Mouse (Mus musculus) spleen, embryonic (tissue): ENCODE measurements around the gene Abcb4.
"Not testable (repeated sequence)": the region's sequence is repeated elsewhere in the genome, so short reads cannot be mapped to it uniquely, and the experiment has no call there.

Experiments used
- CTCF ChIA-PET: fragments of 350-600 bp; sonication (Branson Sonifier 250); formaldehyde crosslinking; loops from one replicate; lab custom pipeline; 2022; lab: Charles Lee

Abcb4 gene

DNA sequence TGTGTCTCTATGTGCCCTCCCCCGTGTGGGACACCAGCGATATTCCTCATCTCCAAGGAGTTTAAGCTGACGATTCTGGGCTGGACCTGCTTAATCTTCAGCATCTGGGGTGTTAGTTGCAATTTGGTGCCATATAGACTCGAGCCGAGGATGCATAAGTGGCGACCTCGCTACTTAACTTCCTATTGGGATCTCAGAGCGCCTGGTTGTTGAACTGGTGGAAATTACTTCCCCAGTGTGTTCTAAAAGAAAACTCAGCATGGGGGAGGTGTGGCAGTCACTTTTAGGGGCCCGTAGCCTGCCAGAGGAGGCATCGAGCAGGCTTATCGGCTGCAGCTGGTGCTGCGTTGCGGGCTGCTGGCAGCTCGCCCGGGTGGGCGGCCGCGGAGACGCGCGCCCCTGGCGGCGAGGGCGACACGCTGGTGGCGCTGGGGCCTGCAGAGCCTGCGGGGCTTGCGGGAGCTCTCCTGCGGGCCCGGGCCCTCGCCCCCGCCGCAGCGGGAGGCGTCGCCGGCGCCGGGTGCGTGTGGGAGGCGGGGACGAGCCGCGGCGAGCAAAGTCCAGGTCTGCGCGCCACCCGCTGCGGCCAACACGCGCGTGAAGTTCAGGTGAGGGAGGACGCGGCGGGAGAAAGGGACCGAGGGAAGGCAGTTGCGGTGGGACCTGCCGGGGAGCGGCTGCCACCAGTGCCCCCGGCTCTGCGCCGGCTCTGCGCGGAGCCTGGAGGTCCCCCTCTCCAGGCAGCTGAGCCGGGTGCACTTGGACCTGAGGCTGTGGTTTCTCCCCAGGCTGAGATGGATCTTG lies at the start of gene Abcb4:
Gene Abcb4 (plus strand): TSS at position 418 of the 804 bp plus-strand sequence.
- CTCF ChIA-PET = no interaction called here

DNA sequence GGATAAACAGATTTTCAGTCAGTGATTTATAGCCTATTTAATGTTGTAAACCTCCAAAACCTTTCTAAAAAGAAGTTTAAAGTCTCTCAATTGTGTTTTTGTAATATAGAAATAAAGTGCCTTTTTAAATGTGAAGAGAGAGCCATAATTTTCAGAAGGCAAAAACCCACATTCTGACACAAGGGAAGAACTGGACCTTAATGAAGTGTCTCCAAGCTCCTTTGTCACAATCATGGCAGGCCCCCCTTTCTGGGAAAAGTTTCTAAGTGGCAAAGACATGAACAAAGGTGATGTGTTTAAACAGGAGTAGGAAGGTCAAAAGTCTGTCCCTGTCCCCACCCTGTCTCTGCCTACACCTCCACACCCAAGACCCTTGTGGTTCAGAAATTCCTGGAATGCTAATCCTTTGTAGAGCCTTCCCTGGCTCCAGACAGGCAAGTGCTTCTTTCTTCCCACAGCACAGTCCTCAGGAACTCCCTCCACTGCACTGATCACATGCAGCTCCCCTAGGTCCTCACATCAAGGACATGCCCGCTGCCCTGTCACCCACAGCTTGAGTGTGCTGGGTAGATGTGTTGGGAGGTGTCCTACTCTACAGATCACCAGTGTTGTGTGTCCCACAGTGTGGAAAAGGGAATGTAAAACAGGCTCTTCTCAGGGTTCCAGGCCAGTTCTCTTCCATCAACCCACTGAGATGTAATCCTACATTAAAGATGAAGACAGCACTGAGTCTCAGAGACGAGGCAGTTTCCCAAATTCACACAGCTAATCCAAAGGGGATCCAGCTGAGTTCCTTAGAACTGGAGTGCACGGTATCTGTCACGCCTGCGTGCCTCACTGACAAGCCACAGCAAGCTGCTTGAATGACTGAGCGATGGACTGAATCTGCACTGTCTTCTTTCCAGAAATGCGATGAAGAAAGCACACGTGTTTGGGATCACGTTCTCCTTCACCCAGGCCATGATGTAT lies 44.6 kb upstream of the Abcb4 start:
- CTCF ChIA-PET = not testable (repeated sequence)

DNA sequence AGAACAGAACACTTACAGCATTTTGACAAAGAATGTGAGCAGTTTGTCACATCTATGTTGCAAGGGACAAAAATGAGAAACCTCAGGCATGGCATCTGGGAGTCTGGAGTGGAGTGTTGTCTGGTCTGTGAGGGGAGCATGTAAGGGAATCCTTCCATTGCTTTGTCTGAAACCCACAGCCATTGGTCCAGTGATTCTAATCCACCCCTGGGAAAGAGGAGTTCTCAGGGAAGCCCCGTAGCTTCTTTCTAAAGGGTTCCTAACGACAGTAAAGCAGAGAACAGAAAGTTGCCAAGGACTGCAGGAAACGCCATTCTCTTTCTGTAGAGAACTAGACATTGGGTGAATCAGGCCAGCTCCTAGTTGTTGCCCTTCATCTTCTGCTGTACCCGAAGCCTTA lies 42.7 kb upstream of the Abcb4 start:
- CTCF ChIA-PET = no interaction called here

DNA sequence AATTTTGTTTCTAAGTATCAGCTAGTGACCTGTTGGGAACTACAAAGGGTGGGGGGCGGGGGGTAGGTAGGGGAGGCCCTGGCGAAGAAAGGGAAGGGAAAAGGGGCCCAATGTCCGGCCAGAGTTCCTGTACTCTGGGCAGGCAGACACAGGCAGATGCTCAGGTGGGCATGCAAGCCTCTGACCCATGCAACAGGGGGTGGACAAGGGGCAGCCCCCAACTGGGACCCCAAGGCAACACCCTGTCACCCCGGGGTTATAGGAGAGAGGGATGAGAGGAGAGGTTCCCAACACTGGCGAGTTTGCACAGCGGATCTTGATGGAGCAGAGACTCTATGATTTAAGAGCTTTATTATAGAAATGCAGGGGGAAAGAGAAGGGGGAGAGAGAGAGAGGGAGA lies 36.3 kb upstream of the Abcb4 start:
- CTCF ChIA-PET = no interaction called here

DNA sequence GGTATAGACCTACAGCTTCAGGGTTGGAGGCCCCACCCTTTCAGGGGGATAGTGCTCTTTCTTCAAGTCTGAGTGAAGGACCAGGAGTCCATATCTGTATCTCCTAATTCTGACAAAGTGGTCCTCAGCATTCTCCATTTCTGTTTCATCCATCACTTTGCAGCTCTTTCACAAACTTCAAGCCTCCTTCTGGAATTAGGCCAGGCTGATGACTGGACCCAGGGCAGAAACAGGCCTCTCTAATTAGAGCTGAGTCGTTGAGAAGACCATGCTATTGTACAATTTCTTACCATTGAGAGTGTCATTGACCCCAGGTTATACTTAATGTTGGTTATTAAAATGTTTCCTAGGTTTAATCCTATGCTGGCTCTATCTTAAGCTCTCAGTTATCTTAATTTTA lies 31.7 kb upstream of the Abcb4 start:
- CTCF ChIA-PET = no interaction called here

DNA sequence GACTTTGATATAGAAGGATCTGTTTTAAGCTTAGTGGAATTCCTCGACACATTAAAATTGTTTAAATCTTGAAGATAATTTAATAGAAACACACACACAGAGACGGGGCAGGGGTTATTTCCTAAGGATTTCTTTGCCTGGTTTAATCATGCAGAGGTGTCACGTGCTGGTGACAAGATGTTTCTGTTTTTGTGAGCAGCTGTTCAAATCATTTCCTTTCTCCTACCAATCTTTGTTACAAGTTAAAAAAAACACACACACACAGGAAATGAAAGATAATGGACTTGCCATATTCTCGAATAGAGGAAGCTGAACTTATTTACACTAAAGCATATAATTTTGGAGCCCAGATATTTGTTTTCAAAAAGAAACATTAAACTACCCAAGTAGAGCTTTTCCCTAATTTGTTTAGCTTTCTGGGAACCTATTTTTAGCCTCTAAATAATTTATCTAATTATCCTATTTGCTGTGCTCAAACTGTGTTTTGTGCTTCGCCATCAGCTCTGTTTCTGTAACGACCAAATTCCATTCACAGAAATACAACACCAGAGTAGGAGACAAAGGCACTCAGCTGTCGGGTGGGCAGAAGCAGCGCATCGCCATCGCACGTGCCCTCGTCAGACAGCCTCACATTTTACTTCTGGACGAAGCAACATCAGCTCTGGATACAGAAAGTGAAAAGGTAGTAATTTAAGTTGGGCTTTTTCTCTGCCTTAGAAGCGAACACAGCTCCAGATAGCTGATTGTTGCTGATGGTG lies 29.8 kb upstream of the Abcb4 start:
- CTCF ChIA-PET = no interaction called here

DNA sequence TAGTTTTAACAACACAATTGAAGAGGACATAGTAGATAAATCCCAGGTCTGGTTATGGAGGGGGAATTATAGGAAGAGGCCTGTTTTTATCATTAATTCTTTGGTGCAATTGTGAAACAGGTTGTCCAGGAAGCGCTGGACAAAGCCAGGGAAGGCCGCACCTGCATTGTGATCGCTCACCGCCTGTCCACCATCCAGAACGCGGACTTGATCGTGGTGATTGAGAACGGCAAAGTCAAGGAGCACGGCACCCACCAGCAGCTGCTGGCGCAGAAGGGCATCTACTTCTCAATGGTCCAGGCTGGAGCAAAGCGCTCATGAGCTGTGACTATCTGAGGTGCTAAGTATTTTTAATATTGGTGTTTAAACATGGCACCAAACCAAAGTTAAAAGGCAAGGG lies 27.9 kb upstream of the Abcb4 start:
- CTCF ChIA-PET = not testable (repeated sequence)

DNA sequence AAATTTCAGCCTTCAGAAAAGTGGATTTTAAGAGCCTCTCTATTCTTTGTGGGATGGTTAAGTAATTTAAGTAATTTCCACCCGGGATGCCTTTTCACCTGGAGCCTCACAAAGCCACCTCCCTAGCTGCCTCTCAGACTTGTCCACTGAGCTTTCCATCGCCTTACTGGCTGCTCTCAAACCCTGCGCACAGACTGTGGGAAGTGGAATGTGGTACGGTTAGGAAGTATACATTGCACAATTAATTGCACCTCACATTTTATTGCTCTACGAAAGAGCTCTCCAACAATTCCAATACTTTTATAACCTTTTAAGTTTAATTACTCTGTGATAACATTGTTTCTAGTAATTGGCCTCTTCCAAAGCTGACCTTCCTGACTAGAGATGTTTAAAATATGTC lies 27.2 kb upstream of the Abcb4 start:
- CTCF ChIA-PET = no interaction called here

DNA sequence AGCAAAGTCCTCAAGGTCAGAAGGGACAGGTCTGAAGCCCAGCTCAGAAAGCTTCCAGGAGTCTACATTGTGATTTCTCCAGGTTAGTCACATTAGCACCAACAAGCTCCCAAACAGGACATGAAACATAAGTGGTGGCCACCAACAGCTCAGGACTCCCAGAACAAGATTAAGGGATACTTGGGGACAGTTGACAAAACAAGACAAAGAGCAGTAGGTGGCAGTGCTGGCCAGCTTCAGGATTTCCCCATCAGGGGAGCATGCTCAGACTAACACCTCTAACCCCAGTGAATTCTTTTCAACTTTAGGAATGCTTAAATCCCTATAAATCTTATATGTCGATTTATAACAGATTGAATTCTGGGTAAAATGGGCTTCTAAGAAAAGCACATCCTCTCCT lies 25.5 kb upstream of the Abcb4 start:
- CTCF ChIA-PET = no interaction called here

DNA sequence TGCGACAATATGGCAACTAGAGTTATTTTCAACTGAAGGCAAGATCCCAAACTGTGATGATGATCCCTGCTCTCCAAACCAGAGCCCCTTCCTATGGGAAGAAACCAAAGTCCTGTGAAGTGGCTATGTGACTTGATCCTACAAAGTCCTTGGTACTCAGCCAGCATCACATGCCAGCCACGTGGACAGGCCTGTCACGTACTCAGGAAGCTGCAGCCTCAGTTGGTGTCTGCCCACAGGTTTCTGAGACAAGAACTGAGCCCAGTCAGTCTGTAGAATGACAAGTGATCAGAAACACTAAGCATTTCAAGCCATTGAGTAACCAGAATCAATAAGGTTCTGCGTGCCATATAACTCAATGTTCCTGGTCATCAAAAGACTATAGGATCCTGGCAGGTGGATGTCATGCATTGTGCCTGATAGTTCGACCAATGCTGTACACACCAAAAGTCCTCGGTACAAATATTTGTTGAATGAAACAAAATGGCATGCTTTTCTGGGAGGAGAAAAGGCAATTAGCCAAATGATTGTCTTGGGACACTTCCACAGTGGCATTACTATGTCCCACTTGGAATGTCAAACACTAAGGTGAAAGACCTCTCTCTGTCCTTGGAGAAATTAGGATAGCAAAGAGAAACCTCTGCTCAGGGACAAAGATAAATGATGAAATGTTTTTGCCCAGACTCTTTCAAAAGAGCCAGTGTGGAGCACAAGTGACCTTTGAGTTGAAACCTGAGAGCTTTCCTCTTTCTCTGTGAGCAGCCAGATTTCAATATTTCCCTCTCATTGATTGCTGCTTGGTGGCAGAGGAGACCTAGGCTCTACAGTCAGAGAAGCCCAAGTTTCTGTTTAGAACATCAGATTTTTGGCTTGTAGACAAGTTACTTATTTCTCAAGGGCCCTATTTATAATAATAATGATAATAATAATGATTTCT lies 20.3 kb upstream of the Abcb4 start:
- CTCF ChIA-PET = no interaction called here

DNA sequence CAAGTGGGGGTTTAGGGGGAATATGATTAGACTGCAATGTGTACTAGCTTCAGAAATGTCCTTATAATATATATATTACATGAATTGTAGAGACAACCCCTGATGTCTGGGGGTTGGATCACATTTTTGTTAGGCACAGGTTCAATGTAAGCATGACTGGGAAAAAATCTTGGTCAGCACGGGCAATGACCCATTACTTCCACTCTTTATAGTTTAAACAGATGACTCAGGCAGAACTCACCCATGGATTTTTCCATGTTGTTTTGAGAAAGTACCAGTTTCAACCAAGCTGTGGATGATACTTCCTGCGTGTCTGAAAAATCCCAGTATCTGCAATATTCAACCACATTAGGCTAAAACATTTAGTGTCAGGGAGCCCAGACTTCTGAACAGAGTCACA lies 16.4 kb upstream of the Abcb4 start:
- CTCF ChIA-PET = no interaction called here

DNA sequence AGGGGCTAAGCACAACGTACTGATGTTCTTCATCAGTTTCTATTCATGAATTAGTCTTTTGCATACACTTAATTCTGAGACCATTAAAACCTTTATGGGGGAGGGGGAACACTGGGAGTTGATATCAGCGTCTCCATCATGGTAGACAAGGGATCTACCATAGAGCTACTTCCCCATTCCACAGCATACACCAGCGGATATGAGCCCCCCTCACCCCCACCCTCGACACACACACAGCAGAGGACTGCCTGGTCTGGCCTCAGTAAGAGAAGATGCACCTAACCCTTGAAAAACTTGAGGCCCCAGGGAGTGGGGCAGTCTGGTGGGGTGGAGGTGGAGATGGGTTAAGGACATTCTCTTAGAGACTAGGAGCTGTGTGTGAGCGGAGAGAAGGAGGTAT lies 15.7 kb upstream of the Abcb4 start:
- CTCF ChIA-PET = interaction anchor here (0.5 kb wide), 1 partner anchor 458 kb away, joined by 3 read pairs; no protein-coding TSS in a partner anchor

DNA sequence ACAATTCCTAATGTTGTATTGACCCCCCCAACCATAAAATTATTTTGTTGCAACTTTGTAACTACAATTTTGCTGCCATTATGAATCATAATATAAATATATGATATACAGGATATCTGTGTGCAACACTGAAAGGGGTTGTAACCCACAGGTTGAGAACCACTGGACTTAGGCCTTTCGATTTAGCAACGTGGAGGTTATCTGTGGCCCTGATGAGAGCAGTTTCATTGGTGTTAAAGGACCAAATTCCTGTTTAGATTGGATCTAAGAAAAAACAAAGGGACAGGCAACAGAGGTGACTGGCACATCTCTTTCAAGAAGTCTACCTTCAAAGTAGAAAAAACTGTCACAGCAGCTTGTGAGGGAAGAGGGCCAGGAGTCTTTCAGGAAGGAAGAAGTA lies 7.7 kb upstream of the Abcb4 start:
- CTCF ChIA-PET = no interaction called here

DNA sequence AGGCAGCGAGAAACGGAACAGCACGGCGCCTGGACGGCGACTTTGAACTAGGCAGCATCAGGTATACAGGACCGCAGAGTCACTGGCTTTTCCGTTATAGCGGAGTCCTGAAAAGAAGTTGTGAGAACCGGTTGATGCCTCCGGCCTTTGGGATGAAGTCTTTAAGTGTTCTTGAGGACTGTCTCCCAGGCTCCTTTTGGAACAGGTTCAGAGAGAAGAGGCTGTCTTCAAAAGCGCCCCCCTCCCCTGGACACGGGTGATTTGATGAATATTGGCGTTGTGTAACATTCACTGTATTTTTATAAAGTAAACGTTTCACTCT lies 548 bp downstream of the Abcb4 start:
- CTCF ChIA-PET = no interaction called here

DNA sequence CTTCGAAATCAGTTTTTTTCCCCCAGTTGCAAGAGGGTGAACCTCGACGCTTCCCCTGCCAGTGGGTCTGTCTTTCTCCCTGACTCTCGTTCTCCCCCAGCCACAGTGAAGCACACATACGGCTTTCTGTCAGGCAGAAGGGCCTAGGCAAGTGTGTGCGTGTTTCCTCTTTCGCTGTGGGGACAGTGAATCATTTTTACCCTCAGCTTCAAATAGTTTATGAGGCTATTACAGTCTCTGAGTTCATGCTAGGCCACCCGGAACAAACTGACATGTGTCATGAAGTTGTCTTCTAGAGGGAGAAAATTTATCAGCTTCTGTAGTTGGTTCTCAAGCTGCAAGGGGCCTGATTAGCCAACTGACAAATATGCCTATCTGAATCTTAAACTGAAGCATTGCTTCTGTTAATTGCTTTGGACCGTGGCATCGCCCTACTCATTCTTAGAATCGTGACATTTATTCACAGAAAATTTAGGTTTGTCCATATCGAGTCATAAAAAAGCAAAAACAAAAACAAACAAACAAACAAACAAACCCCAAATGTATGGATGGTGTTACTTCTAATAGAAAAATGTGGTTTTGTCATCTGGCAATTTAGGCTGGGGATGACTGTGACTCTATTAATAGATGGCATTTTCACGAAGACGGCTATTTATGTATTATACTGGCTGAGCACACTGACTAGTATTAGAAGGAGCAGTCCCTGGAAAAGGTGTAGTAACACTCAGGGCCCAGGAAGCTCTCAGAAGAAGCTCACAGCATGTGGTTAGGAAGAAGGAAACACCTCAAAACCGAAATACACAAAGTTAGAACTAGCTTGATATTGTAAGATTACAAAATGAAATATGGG lies 1.3 kb downstream of the Abcb4 start:
- CTCF ChIA-PET = no interaction called here

DNA sequence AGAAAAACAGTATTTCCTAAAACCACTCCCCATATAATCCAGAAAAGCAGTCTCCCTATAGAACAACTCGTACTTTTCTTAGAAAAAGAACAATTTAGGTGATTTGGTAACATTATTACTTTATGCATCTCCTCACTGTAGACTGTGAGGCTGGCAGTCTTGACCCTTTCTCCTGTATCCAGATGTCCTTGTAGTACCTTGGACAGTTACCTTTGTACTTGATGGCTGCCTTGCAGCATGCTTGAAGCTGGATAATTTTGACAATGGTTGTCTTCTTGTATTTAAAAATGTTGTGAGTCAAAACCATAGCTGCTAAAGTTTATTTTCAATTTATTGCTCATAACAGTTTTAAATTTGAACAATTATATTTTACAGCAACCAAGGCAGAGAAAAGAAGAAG lies 2.7 kb downstream of the Abcb4 start:
- CTCF ChIA-PET = interaction anchor here (0.7 kb wide), 1 partner anchor 81 kb away, joined by 5 read pairs; no protein-coding TSS in a partner anchor

DNA sequence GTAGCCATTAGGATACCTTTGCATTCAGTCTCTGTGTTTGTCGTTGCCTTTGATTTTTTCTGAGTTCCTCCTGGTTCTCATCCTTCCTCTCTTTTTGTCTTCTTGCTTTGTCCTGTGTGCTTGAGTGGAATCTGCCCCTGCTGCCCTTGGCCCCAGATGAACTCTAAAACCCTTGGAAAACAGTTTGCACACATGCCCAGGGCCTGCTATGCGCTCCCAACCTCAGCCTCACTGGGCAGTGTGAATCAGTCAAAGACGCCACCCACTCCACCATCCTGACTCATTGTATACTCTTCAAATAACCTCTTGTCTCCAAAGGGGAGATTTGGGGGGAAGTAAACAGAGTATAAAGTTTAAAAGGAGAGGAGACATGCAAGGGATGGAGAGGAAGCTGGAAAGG lies 4.7 kb downstream of the Abcb4 start:
- CTCF ChIA-PET = no interaction called here

DNA sequence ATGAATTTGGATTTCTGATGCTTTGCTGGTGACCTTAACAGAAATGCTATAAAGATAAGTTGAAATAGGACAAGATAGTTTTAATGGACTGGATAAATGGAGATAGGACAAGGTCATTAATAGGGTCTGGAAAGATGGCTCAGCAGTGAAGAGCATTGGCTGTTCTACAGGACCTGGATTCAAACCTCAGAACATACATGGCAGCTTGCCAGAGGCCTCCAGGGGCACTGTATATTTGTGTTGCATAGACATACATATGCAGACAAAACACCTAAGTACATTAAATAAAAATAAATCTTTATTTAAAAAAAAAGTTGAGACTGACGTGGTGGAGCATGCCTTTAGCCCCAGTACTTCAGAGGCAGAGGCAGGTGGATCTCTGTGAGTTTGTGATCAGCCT lies 7.5 kb downstream of the Abcb4 start:
- CTCF ChIA-PET = no interaction called here

DNA sequence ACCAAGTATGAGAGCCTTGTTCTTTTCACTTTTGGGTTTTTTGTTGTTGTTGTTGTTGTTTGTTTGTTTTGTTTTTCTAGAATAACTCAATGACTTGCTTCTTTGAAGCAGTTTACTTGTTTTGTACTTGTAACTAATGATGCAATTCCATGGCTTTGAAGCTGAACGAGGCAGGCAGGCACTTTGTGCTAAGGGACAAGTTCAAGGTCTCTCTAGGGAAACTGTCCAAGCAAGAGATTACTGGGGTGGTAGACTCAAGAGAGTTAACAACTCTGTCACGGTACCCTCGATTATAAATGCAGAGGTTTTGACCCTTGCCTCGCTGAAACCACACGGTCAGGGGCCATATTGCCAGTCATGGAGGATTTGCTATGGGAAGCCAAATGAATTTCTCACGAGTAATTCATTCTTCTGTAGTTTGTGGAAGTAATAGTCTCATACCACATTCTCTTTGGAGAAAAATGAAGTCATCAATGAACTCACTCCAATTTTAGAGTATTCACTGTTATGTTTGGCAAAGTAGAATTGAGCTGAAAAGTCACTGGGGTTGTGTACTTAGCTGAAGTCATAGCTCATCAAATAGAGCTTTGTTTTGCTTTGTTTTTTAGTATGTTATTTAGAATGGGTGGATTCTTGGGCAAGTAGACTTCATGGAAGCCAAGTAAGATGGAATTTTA lies 8.8 kb downstream of the Abcb4 start:
- CTCF ChIA-PET = no interaction called here
